ENCODE assay signal across 27 mouse cellular contexts in the genomic region with DNA sequence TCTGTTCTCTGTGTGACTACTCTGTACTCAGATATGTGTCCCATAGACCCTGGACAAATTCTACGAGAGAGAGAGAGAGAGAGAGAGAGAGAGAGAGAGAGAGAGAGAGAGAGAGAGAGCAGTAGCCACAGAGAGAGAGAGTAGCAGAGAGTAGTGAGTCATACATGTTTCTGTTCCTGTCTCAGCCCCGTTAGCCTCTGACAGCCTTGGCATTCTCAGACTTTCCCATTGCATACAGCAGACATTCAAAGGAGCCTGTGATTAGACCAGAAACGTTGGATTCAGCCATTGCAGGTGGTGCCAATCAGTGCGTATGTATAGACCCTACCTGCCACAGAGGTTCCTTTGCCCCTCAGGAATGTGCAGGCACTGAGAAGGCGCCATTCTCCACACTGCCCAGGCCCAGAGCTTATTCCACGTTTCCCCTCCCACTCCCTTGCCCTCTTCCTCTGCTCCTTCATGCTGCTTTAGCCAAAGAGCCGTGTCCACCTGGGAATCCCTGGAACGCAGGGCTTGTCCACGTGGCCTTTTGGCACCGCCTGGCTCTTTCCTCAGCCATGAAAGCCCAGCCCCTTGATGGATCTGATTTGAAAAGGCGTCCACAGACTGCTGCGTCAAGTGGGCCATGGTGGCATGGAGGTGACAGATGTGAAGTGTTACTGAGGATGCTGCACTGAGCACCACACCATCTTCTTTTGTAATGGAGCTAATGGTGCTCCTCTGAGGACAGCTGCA.
DNase-seq lines count a peak whose midpoint lies in the region; ATAC-seq and TF ChIP-seq lines count a peak whose summit lies in the region.
"Had no signal": no experiment of that assay in that cellular context is flagged by ENCODE, and none has a peak within 500 bp of the region (broad histone marks: within the 10 kb centered on the region; RNA-seq: fewer than 3 reads in every experiment).

No protein-coding gene starts in this region.

- H3K27ac ChIP-seq in heart, embryonic 15.5 days, result no peak overlapping the region
- H3K27ac ChIP-seq in midbrain, embryonic 10.5 days (replicated peaks), result peak overlapping the region; percentile 63; the same call in 1 of the 2 replicates
- H3K27ac ChIP-seq in midbrain, embryonic 16.5 days (ENCODE audit: low read length), result no peak overlapping the region
- H3K27ac ChIP-seq in kidney, adult 2 months (ENCODE audit: insufficient read depth, low read depth, low read length), result no peak overlapping the region
- H3K27ac ChIP-seq: heart, embryonic 10.5 days; hindbrain, embryonic 14.5 days; liver, embryonic 13.5 days; neural tube, embryonic 13.5 days had no signal

- WGBS in heart, embryonic 15.5 days, result 48% methylated on average over 12 of the region's 12 CpGs
- 82% methylated on average over 12 of the region's 12 CpGs for WGBS in midbrain, embryonic 10.5 days
- 74% methylated on average over 12 of the region's 12 CpGs for WGBS in midbrain, embryonic 16.5 days
- WGBS in kidney, adult 2 months, result 41% methylated on average over 12 of the region's 12 CpGs

- no peak overlapping the region for H3K4me2 ChIP-seq in heart, embryonic 15.5 days
- no peak overlapping the region for H3K4me2 ChIP-seq in midbrain, embryonic 16.5 days (ENCODE audit: low read length)
- H3K4me2 ChIP-seq: hindbrain, embryonic 14.5 days; liver, embryonic 13.5 days; neural tube, embryonic 13.5 days had no signal

- DNase-seq in adrenal gland, adult 2 months, result peak; percentile 29
- no peak for DNase-seq in adrenal gland, postnatal 25 days
- DNase-seq in heart, postnatal 4 days, result no peak
- DNase-seq in midbrain, embryonic 10.5 days (ENCODE audit: low spot score), result no peak
- peak; percentile 56 for DNase-seq in retina, postnatal 1 day
- no peak for DNase-seq in kidney, adult 2 months
- DNase-seq: cerebellum, adult 11-12 months; forebrain, postnatal 0 days; heart, postnatal 10 days; kidney, adult 8-10 months; kidney, postnatal 14 days; layer of hippocampus, postnatal 36 days; liver, embryonic 13.5 days; lung, adult 2 months; lung, postnatal 14 days; midbrain, embryonic 14.5 days; right cerebral cortex, adult 18-20 months; right cerebral cortex, postnatal 4 days; thymus, postnatal 25 days had no signal

- H3K4me3 ChIP-seq in heart, embryonic 15.5 days, result no peak overlapping the region
- H3K4me3 ChIP-seq in midbrain, embryonic 10.5 days, result no peak overlapping the region
- H3K4me3 ChIP-seq in midbrain, embryonic 16.5 days (ENCODE audit: low read depth, low read length), result no peak overlapping the region
- H3K4me3 ChIP-seq in kidney, adult 2 months (ENCODE audit: insufficient read depth, low read depth, low read length), result no peak overlapping the region
- H3K4me3 ChIP-seq: heart, embryonic 10.5 days; liver, embryonic 13.5 days; myocyte; neural tube, embryonic 13.5 days had no signal

- H3K36me3 ChIP-seq in heart, embryonic 15.5 days, result no peaks in the 10 kb centered on the region
- H3K36me3 ChIP-seq in midbrain, embryonic 10.5 days, result no peaks in the 10 kb centered on the region
- no peaks in the 10 kb centered on the region for H3K36me3 ChIP-seq in midbrain, embryonic 16.5 days (ENCODE audit: control insufficient read depth, insufficient read depth, low read length)
- H3K36me3 ChIP-seq in kidney, adult 2 months (ENCODE audit: control insufficient read depth, insufficient read depth, low read length), result no peaks in the 10 kb centered on the region
- H3K36me3 ChIP-seq: heart, embryonic 10.5 days; liver, embryonic 13.5 days; neural tube, embryonic 13.5 days had no signal

- TF ChIP-seq POLR2A in kidney, adult 2 months (IDR thresholded peaks at IDR 0.05; ENCODE audit: low read depth, low read length), result no peak

- H3K4me1 ChIP-seq in heart, embryonic 15.5 days (replicated peaks), result 0 out of 2 replicates have a peak, but pooled peaks cover 7% of the 10 kb centered on the region
- peaks cover 25% of the 10 kb centered on the region for H3K4me1 ChIP-seq in midbrain, embryonic 10.5 days
- H3K4me1 ChIP-seq in midbrain, embryonic 16.5 days (ENCODE audit: control insufficient read depth, insufficient read depth, low read length), result no peaks in the 10 kb centered on the region
- no peaks in the 10 kb centered on the region for H3K4me1 ChIP-seq in kidney, adult 2 months (ENCODE audit: control insufficient read depth, insufficient read depth, low read length)
- H3K4me1 ChIP-seq: liver, embryonic 13.5 days had no signal

- ATAC-seq in heart, embryonic 15.5 days (replicated peaks; ENCODE audit: insufficient number of reproducible peaks, insufficient read depth, low FRiP score, low read depth), result 0 out of 2 replicates have a peak, but pooled peaks have one; percentile 18
- ATAC-seq in midbrain, embryonic 16.5 days, result no peak
- ATAC-seq: CD4-positive, CD25-positive, alpha-beta regulatory T cell, adult 4 months; forebrain, postnatal 0 days; Patski had no signal

- H3K9me3 ChIP-seq in heart, embryonic 15.5 days (replicated peaks), result no peaks in the 10 kb centered on the region
- no peaks in the 10 kb centered on the region for H3K9me3 ChIP-seq in midbrain, embryonic 10.5 days (replicated peaks)
- H3K9me3 ChIP-seq in midbrain, embryonic 16.5 days (replicated peaks; ENCODE audit: control insufficient read depth, low read length, poor library complexity, severe bottlenecking), result no peaks in the 10 kb centered on the region
- H3K9me3 ChIP-seq: heart, embryonic 10.5 days; liver, embryonic 13.5 days; neural tube, embryonic 13.5 days had no signal

- no peak for TF ChIP-seq CTCF in kidney, adult 2 months (conservative IDR thresholded peaks at IDR 0.05; ENCODE audit: insufficient read depth, insufficient read length, low read depth, low read length)

- H3K27me3 ChIP-seq in heart, embryonic 15.5 days, result no peaks in the 10 kb centered on the region
- H3K27me3 ChIP-seq in midbrain, embryonic 10.5 days (ENCODE audit: low read depth, poor library complexity, severe bottlenecking), result no peaks in the 10 kb centered on the region
- no peaks in the 10 kb centered on the region for H3K27me3 ChIP-seq in midbrain, embryonic 16.5 days (ENCODE audit: control insufficient read depth, insufficient read depth, low read depth, low read length)
- H3K27me3 ChIP-seq in kidney, adult 2 months (replicated peaks; ENCODE audit: control insufficient read depth, insufficient read depth, low read length), result no peaks in the 10 kb centered on the region
- H3K27me3 ChIP-seq: liver, embryonic 13.5 days; neural tube, embryonic 13.5 days had no signal

- H3K9ac ChIP-seq in heart, embryonic 15.5 days, result no peak overlapping the region
- no peak overlapping the region for H3K9ac ChIP-seq in midbrain, embryonic 16.5 days (ENCODE audit: low read depth, low read length)
- H3K9ac ChIP-seq: forebrain, postnatal 0 days; hindbrain, embryonic 14.5 days; liver, embryonic 13.5 days; neural tube, embryonic 13.5 days had no signal

Comparison
In these comparisons a context has a peak if more than half of its experiments do, and no peak if none do; other contexts are left out.
1. DNase-seq: peak in adrenal gland, adult 2 months (single experiment) and retina, postnatal 1 day (single experiment); none in adrenal gland, postnatal 25 days (single experiment), heart, postnatal 4 days (single experiment), midbrain, embryonic 10.5 days (single experiment) and kidney, adult 2 months (single experiment).